Mouse (Mus musculus) ES-Bruce4 (cell line): ENCODE results near the gene Slc22a23.

Experiments
- CTCF ChIP-seq: IDR thresholded peaks from one replicate; pipeline ENCODE4 v1.8.1; 2011; ENCODE audit warnings: low read depth, low read length
- POLR2A ChIP-seq: IDR thresholded peaks from one replicate; pipeline ENCODE4 v1.8.1; 2011; ENCODE audit warnings: low read length; ENCODE audit not compliant: insufficient read depth

- TF ChIP-seq CTCF (no peak), POLR2A (peak; percentile 15)
Observed at GRCm38 (mm10) chr13:34129485-34130225, 215.3 kb downstream of the Slc22a23 start.
